Mouse (Mus musculus) heart, adult 8-10 months (tissue): Measurements from ENCODE around the gene Ceacam13. TPM values are rescaled to one million over a fixed set of nuclear protein-coding genes. Genes with fewer than 3 reads are reported as not detected.
"Not testable (repeated sequence)": the region's sequence is repeated elsewhere in the genome, so short reads cannot be mapped to it uniquely, and the experiment has no call there.

Experiments
- DNase-seq: peaks from one replicate; pipeline ENCODE4 v3.0.0; 2022; ENCODE audit warnings: low spot score
- microRNA-seq: library from miRNA; unstranded; fragments of <30 nt; microRNA quantifications from one replicate; pipeline ENCODE4 v1.2.0, GENCODE M21; 2022
- total RNA-seq, 4 experiments: library from RNA; stranded (reverse); gene quantifications; 2 replicates each; pipeline ENCODE4 v1.2.4; 2022

Gene Ceacam13
- total RNA-seq = not detected

DNA sequence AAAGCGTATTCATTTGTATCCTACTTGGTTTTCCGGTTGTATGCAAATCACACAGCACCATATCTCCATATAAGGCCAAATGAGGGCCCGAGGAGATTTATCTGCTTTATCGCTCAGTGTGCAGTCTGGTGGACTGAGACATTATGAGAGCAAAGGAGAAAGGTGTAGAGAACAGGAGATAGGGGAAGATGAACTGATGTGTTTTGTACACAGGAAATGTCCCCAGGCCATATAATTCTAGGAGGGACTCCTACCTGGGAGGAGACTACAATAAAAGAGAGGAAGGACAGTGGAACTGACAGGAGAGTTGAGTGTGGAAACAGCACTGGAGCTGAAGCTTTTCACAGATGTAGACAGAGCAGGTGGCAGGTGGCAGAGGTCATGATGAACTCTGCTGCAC lies at the start of gene Ceacam13:
Ceacam13 (plus strand) TSS at position 301 of the 400 bp plus-strand sequence.
- no peak for DNase-seq

DNA sequence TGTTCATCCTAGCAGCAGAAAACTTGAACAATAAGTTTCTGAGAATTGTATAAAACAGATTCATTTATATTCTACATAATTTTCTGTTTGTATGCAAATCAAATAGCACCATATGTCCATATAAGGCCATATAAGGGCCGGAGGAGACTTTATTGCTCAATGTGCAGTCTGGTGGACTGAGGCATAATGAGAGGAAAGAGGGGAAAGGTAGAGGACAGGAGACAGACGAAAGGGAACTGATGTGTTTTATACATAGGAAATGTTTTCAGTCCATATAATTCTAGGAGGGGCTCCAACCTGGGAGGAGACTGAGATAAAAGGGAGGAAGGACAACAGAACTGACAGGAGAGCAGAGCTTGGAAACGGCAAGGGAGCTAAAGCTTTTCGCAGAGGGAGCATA lies 37.9 kb upstream of the Ceacam13 start, which contains the start of gene Ceacam11:
Ceacam11 (plus strand) TSS at position 301 of the 400 bp plus-strand sequence.
- DNase-seq = no peak

DNA sequence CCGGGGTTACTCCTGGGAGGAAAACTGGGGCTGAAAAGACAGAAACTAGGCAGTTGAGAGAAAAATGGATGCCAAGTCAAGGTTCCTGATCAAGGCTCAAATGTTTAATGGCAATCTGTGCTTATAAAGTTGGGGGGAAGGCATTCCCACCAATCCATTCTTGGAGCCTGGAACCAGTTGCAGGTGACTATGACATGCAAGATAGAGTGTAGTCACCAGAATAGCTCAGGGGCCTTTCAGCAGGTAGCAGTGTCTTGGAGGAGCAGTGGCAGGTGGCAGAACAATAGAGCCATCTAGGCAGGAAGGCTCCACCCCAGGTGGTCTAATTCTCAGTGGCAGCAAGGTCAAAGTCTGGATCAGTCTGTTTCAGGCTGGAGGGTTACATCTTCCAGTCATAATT lies 8.6 kb upstream of the Ceacam13 start:
- not testable (repeated sequence) for DNase-seq

DNA sequence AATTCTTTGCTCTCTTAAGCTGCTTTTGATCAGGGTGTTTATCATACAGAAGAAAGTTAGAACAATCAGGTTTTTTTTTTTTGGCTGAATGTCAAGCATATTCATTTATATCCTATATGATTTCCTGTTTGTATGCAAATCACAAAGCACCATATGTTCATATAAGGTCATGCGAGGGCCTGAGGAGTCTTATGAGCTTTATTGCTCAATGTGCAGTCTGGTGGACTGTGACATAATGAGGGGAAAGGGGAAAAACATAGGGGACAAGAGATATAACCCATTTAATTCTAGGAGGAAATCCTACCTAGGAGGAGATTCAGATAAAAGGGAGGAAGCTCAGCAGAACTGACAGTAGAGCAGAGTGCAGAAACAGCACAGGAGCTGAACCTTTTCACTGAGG lies 55.9 kb downstream of the Ceacam13 start, which contains the start of gene Ceacam12:
Ceacam12 (plus strand) TSS at position 301 of the 400 bp plus-strand sequence.
- no peak for DNase-seq

Small RNA genes lying within 50 kb of the gene (microRNA-seq; reads per million reads assigned to microRNA genes)
- not detected for gene Gm22414

Other genes starting within 250 kb of the Ceacam13 start
- not detected for gene Ceacam14, start 197.3 kb upstream of the Ceacam13 start, total RNA-seq
- not detected for gene Gm5155, start 138.1 kb upstream of the Ceacam13 start, total RNA-seq
- gene Ceacam11, start 37.8 kb upstream of the Ceacam13 start, total RNA-seq = not detected
- not detected for gene Ceacam12, start 56.0 kb downstream of the Ceacam13 start, total RNA-seq
- gene Igfl3, start 166.6 kb downstream of the Ceacam13 start, total RNA-seq = not detected
- not detected for gene Mill1, start 235.5 kb downstream of the Ceacam13 start, total RNA-seq